In the genomic region with DNA sequence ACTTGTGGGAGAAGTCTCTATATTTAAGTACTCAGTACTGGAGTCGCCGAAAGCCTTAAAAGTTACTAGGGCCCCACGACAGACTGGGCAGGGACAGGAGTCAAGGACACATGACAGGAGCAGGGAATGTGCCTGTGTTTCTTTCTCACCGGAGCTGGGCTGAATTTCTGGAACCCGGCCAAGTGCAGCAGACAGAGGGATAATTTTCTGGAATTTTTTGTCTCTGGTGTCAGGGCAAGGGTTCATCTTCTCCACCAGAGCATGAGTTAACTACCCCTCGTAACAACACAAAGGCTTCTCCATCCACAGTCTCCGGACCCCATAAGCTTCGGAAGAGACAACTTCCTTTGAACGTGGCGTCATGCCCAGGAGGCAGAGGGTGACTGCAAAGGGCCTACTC, we compare ENCODE assay signal across 13 mouse cellular contexts. TPM values are rescaled to one million over a fixed set of nuclear protein-coding genes. Genes with fewer than 3 reads are reported as not detected.
A peak's percentile ranks its signal among the peaks of the same experiment; 100 is the strongest.
DNase-seq lines count a peak whose midpoint lies in the region; ATAC-seq and TF ChIP-seq lines count a peak whose summit lies in the region.
"Had no signal": no experiment of that assay in that cellular context is flagged by ENCODE, and none has a peak within 500 bp of the region (broad histone marks: within the 10 kb centered on the region; RNA-seq: fewer than 3 reads in every experiment).

No protein-coding gene starts in this region.

- H3K9me3 ChIP-seq in heart, embryonic 10.5 days, result no peaks in the 10 kb centered on the region
- H3K9me3 ChIP-seq: forebrain, embryonic 15.5 days had no signal

- no peak for TF ChIP-seq POLR2A in thymus, adult 2 months (IDR thresholded peaks at IDR 0.05; ENCODE audit: control insufficient read depth, extremely low read depth, insufficient read depth, low read length, poor library complexity)

- POLR2A ChIA-PET in Patski (lab: Charles Lee), result no interaction called here

- H3K4me1 ChIP-seq in heart, embryonic 10.5 days, result 0 out of 2 replicates have a peak, but pooled peaks cover 5% of the 10 kb centered on the region
- no peaks in the 10 kb centered on the region; the same call in 1 of the 2 replicates for H3K4me1 ChIP-seq in thymus, adult 2 months (replicated peaks; ENCODE audit: control insufficient read depth, insufficient read depth, low read length)

- no peak for TF ChIP-seq CTCF in Patski (IDR thresholded peaks at IDR 0.05)
- TF ChIP-seq CTCF in thymus, adult 2 months (IDR thresholded peaks at IDR 0.05; ENCODE audit: borderline replicate concordance, control insufficient read depth, extremely low read depth, insufficient read depth, low read length, poor library complexity), result no peak

- in situ Hi-C loops in Patski (cut with MboI; ENCODE audit: low pct_unique_long_range_greater_than_20kb), result no loop called here

- peak overlapping the region; percentile 69; the same call in 1 of the 2 replicates for H3K27ac ChIP-seq in heart, embryonic 10.5 days
- no peak overlapping the region for H3K27ac ChIP-seq in thymus, adult 2 months (ENCODE audit: control insufficient read depth, insufficient read depth, low read length)
- H3K27ac ChIP-seq: forebrain, embryonic 15.5 days had no signal

- H3K27me3 ChIP-seq in heart, embryonic 10.5 days (ENCODE audit: insufficient read depth, poor library complexity, severe bottlenecking), result peaks cover 13% of the 10 kb centered on the region
- peaks cover 7% of the 10 kb centered on the region for H3K27me3 ChIP-seq in Patski
- no peaks in the 10 kb centered on the region for H3K27me3 ChIP-seq in thymus, adult 2 months (ENCODE audit: control insufficient read depth, insufficient read depth, low read length)
- H3K27me3 ChIP-seq: forebrain, embryonic 15.5 days had no signal

- 55% methylated on average over 10 of the region's 10 CpGs for WGBS in heart, embryonic 10.5 days
- 91% methylated on average over 10 of the region's 10 CpGs for WGBS in thymus, adult 2 months

- peak; percentile 80 for DNase-seq in heart, embryonic 10.5 days (ENCODE audit: low spot score)
- DNase-seq in heart, postnatal 25 days (ENCODE audit: low spot score), result no peak
- DNase-seq in Patski (ENCODE audit: low read depth, low spot score), result no peak
- peak; percentile 51 to 79 for DNase-seq in kidney, postnatal 36 days
- no peak for DNase-seq in frontal cortex, postnatal 25 days (ENCODE audit: low spot score in 2 of 2)
- no peak for DNase-seq in thymus, adult 2 months

- peak; percentile 21 for ATAC-seq in Patski
- ATAC-seq in erythroblast, adult 5-6 weeks (replicated peaks; ENCODE audit: low FRiP score, poor library complexity, severe bottlenecking), result 0 out of 2 replicates have a peak, but pooled peaks have one; percentile 40
- ATAC-seq in granulocyte monocyte progenitor cell, adult 5-6 weeks (replicated peaks; ENCODE audit: poor library complexity, severe bottlenecking), result no peak
- ATAC-seq: CD4-positive, CD25-positive, alpha-beta regulatory T cell, adult 4 months; forebrain, embryonic 15.5 days; midbrain, embryonic 16.5 days had no signal

- CTCF ChIA-PET in Patski (lab: Charles Lee), result interaction anchor here (1.0 to 2.1 kb wide), 10 partner anchors 10 to 74 kb away, joined by 3 to 17 read pairs (median 4); a partner anchor contains a TSS

- no peak overlapping the region for H3K4me3 ChIP-seq in heart, embryonic 10.5 days
- no peak overlapping the region for H3K4me3 ChIP-seq in thymus, adult 2 months (ENCODE audit: control insufficient read depth, insufficient read depth, low read length)
- H3K4me3 ChIP-seq: forebrain, embryonic 15.5 days had no signal

- no peaks in the 10 kb centered on the region for H3K36me3 ChIP-seq in heart, embryonic 10.5 days
- no peaks in the 10 kb centered on the region for H3K36me3 ChIP-seq in thymus, adult 2 months (ENCODE audit: control insufficient read depth, insufficient read depth, low read length)
- H3K36me3 ChIP-seq: forebrain, embryonic 15.5 days had no signal

- intact Hi-C loops in heart, postnatal 25 days (cut with DNase I), result loop anchor here (1.0 kb wide), 1 partner anchor 74 kb away; a partner anchor contains a TSS

RNA-seq across cellular contexts. Expression of a gene that starts 4.7 kb away (rescaled TPM):
- 2.4 and 2.7 TPM in 2 replicates for polyA plus RNA-seq in heart, embryonic 10.5 days (2016; fragmentation: Nextera tagmentation; extraction: Ambion mirVana)
- total RNA-seq in heart, postnatal 25 days (2021), result 1 to 10 TPM; 2.4 to 2.8 TPM
- polyA plus RNA-seq in Patski (2021), result 0.04 TPM
- 7.7 and 10.8 TPM in 2 replicates for total RNA-seq in erythroblast, adult 5-6 weeks (2015; ENCODE audit: low replicate concordance)
- 1.4 and 1.8 TPM in 2 replicates for total RNA-seq in erythroblast, adult 5-6 weeks (2017; ENCODE audit: low replicate concordance)
- total RNA-seq in granulocyte monocyte progenitor cell, adult 5-6 weeks (2014; fragmentation: Nextera tagmentation), result 7.6 and 8.3 TPM in 2 replicates
- total RNA-seq in granulocyte monocyte progenitor cell, adult 5-6 weeks (2017), result 2.0 and 3.2 TPM in 2 replicates
- 10.0 and 11.6 TPM in 2 replicates for polyA plus RNA-seq in thymus, adult 2 months (2012; rRNA removed)

RNA-seq across cellular contexts. Expression of a gene that starts 27.5 kb away (rescaled TPM):
- polyA plus RNA-seq in heart, embryonic 10.5 days (2016; fragmentation: Nextera tagmentation; extraction: Ambion mirVana), result not detected in 2 replicates
- not detected for total RNA-seq in heart, postnatal 25 days (2021)
- polyA plus RNA-seq in Patski (2021), result not detected
- total RNA-seq in erythroblast, adult 5-6 weeks (2015; ENCODE audit: low replicate concordance), result not detected in 2 replicates
- 1.0 TPM in 1 of 2 replicates, not detected in the other for total RNA-seq in erythroblast, adult 5-6 weeks (2017; ENCODE audit: low replicate concordance)
- total RNA-seq in granulocyte monocyte progenitor cell, adult 5-6 weeks (2014; fragmentation: Nextera tagmentation), result not detected in 2 replicates
- total RNA-seq in granulocyte monocyte progenitor cell, adult 5-6 weeks (2017), result not detected in 2 replicates
- 0.15 TPM in 1 of 2 replicates, not detected in the other for polyA plus RNA-seq in thymus, adult 2 months (2012; rRNA removed)
- total RNA-seq: left cerebral cortex, adult 8-10 months had no signal
- polyA plus RNA-seq: CD4-positive, CD25-positive, alpha-beta regulatory T cell, adult 4 months; forebrain, embryonic 15.5 days; midbrain, embryonic 16.5 days; spleen, adult 2 months had no signal

Comparison
In these comparisons a context has a peak if more than half of its experiments do, and no peak if none do; other contexts are left out.
1. DNase-seq: peak in heart, embryonic 10.5 days (single experiment) and kidney, postnatal 36 days (2 of 2); none in heart, postnatal 25 days (single experiment), Patski (single experiment), frontal cortex, postnatal 25 days (0 of 2) and thymus, adult 2 months (single experiment).